Mouse (Mus musculus) layer of hippocampus, adult 18-20 months (tissue): ENCODE data around the gene Grik4. TPM values are rescaled to one million over a fixed set of nuclear protein-coding genes. Genes with fewer than 3 reads are reported as not detected.

Source experiments
- DNase-seq, 2 experiments: peaks; one replicate each; pipeline ENCODE4 v3.0.0; 2022; ENCODE audit warnings: low spot score in 2 of 2
- total RNA-seq, 2 experiments: library from RNA; stranded (reverse); gene quantifications; 2 replicates each; pipeline ENCODE4 v1.2.3; 2021

The Grik4 gene
- total RNA-seq, 2 experiments from 2014 or later = 50.7 to 54.9 TPM

DNA sequence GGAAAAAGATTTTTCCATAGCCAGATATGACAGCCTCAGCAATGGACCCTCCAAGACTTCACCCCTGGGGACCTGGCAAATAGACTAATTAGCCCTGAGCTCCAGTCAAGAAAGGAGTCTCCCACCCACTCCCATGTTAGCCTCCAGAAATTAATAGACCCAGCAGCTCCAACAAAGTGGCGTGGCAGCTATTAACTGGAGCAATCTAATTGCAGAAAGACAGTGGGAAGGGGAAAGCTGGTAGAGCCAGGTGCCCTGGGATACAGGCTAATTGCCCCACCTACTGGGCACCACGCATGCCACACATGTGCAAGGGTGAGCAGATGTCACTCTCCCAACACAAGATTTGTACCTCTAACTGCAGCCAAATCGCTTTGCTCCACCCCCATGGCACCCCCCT is 342.8 kb downstream of the Grik4 start:
- no peak for DNase-seq

- no peak for DNase-seq
Observed at GRCm38 (mm10) chr9:42597525-42597924, 346.8 kb downstream of the Grik4 start.

DNA sequence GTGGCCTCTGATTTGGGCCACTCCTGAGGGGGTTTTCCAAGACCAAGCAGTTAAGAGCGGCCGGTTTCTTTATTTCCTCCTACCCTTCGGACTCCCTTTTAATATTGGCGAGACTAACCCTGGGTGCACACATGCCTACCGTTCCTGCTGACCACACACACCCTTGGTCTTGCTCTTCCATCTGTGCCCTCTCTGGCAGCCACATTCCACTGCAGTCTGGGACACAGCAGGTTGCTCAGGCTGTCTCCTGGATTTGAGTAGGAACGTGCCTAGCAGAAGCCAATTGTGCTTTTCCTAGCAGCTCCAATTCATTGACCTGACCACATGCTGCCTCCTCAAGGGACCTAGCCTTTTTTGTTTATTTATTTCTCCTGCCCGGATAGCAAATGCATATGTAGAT is 365.8 kb downstream of the Grik4 start:
- DNase-seq = no peak

GRCm38 (mm10) chr9:42578106-42578505 is 366.2 kb downstream of the Grik4 start:
- no peak for DNase-seq

- peak in 1 of 2 experiments; percentile 25 for DNase-seq
Observed at GRCm38 (mm10) chr9:42573616-42574350, 370.5 kb downstream of the Grik4 start.

GRCm38 (mm10) chr9:42573180-42573579 is 371.1 kb downstream of the Grik4 start:
- DNase-seq = peak; percentile 32 to 80

DNA sequence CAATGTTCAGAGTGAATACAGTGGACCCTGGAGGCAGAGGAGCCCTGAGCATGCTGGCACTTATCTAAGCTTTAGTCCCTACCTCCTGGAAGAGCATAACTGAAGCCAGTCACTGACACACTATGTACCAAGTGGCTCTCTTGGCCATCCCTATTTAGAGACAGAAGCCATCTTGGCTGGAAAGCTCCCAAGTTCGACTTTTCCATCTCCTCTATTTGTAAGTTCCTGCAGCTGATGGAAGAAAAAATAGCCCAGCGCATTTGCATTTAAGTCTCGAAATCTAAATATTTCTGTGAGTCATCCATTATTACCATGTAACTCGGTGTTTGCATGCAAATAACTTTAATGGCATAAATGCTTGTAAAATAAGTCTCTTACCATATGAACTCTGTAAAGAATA is 378.4 kb downstream of the Grik4 start:
- DNase-seq = no peak

DNA sequence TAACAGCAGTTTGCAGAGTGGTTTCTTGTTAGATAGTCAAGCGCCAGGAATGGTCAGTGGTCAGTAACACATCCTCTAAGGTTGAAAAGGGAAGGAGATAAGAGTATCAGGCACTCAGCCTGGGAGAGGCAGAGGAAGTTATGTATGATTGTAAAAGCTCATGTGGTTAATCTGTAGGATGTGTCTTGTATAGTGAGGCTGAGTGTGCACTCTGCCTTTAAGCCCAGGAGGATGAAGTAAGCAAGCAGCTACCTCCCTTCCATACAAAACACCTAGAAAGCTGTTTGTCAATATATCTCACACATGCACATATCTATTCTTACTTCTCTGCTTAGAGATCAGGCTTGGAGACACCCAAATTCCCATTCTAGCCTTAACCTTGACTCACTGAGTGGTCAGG is 389.1 kb downstream of the Grik4 start:
- no peak for DNase-seq

- peak; percentile 77 to 80 for DNase-seq
Observed at GRCm38 (mm10) chr9:42550116-42550515, 394.2 kb downstream of the Grik4 start.

DNA sequence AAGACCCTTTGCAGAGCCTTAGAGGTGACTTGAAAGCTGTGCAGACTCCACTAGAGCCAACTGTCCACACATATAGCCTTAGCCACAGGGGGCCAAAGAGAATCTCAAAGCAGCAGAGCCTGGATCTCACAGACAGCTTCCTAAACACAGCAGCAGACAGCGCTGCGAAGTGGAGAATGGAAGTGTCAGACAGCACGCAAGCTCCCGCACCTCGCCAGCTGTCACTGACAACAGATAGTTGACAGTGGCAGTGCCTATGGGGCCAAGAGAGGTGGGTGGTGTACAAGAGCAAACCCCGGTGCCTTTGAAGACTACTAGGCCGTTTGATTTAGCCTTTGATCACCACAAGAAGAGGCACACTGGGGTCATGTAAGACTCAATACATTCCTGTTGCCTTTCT is 395.3 kb downstream of the Grik4 start:
- no peak for DNase-seq

DNA sequence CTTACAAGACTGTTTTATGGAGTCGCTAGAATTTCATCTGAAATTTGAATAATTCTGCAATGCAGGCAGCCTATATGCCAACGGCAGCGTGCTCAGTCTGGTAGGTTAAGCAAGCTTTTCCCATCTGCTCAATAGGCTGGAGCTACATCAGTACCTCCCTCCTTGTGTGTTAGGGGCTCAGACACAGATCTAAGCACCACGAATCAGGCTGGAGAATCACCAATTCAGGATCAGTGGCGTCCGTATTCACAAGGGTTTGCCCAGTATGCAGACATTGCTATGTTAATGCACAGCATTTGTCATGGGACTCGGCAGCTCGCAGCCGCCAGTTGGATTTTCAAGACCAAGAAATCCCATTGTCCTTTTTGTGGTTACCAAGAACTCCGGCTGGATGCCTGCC is 399.8 kb downstream of the Grik4 start:
- peak in 1 of 2 experiments; percentile 55 for DNase-seq

GRCm38 (mm10) chr9:42533491-42533890 is 410.8 kb downstream of the Grik4 start:
- DNase-seq = no peak

DNA sequence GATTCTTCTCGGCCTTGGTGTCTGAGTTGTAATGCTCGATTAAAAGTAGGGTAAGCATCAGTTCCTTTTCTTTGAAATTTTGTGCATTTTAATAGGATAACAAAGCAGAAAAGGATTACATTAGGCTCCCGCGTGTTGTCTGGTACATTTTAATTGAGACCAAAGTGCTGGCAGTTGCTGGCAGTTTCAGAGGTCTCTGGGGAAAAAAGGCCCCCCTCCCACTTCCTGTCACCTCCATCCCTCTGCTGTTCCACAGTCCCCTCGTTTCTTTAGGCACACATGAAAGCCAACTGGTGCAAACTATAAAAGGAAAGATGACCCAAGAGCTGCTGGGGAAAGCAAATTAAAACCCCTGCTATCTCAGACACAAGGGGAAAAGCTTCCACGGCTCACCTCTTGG is 411.3 kb downstream of the Grik4 start:
- DNase-seq = no peak

DNA sequence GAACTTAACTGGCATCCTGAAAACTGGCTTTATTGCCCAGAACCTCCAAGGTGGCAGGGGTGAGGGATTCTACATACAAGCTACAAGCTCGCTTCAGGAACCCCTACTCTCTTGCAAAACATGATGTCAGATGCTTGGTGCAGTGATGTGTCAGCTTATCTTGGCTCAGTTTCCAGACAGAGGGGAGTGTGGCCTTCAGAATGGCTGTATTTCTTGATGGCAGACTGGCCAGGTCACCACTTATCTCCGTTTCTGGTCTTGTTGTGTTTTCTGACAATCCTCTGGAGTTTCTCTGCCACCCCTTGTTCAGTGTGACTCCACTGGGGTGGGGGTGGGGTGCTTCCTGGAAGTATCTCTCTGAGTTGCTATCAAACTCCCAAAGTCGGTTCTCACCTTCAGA is 412.3 kb downstream of the Grik4 start:
- DNase-seq = no peak

DNA sequence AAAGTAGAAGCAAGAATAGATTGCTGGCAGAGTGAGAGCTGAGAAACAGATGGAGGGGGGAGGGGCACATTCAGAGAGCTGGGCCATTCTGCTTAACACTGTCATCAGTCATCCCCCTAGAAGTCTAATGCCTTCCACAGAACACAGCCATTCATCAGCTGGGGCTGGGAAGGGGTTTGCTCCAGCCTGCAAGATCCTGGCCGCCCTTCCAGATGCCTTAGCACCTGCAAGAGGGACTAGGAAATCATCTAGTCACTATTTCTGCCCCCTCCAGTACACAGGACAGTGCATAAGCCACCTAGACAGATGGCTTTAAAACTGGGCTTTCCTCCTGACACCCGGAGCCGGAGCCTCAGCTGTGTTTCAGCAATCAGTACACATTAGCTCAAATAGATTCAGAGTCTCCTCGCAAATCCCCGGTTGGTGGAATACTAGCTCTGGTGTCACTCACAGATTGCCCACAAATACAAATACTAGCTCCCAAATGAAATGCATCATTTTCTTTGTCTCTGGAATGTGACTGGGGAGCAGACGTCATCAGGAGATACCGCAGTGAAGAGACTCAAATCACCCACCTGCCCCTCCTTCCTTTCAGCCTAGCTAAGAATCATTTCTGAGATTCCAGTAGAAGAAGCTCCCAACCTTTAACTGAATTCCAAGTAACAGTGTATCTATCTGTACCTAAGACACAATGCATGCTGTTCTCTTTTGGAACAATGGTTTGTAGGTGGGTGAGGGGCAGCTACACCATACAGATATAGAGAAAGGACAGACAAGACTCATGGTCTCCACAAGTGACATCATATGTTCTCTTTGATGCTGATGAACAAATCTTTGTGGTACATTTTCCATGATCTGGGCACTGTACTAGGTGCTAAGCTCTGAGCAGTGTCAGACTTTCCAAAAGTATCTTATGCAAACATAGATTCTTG is 413.8 kb downstream of the Grik4 start:
- peak; percentile 62 to 84 for DNase-seq

DNA sequence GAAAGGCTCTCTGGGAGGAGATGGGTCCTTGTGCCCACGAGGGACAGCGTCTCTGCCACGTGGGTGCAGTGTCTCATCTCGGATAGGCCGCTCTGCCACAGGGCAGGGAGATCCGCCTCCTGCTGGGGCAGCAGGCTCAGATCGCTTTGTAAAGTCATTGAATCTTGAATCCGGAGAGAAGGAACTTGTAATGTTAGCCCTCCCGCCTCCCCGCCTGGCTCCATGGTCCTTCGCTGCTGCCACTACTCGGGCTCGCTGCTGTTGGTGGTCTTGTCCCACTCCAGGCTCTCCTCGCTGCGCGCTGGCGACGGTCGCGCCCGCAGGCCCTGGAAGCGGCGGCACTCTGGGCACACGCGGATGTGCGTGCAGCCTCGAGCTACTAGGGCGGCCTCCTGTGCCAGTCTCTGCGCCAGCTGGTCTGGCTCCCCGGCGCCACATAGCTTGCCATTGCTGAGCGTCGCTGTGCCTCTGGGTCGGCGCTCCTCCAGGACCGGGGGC is 423.7 kb downstream of the Grik4 start:
- peak; percentile 29 to 71 for DNase-seq

DNA sequence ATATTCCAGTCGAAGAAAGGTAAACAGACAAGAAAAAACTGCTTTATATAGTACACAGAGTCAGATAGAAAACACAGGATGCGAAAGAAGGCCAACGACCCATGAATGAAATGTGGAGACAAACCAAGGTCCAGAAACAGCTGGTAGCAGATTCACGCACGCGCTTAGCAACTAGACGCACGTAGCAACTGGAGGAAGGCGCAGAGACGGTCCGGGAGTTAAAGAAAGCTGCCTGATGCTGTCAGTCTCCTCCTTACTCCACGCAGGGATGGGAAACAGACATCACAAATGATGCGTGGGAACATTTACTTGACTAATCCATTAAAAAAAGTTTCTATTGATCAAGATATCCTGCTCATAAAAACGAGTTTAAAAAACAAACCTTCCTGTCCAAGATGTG is 426.1 kb downstream of the Grik4 start:
- DNase-seq = peak; percentile 25 to 47

- no peak for DNase-seq
Observed at GRCm38 (mm10) chr9:42513159-42513558, 431.1 kb downstream of the Grik4 start.

DNA sequence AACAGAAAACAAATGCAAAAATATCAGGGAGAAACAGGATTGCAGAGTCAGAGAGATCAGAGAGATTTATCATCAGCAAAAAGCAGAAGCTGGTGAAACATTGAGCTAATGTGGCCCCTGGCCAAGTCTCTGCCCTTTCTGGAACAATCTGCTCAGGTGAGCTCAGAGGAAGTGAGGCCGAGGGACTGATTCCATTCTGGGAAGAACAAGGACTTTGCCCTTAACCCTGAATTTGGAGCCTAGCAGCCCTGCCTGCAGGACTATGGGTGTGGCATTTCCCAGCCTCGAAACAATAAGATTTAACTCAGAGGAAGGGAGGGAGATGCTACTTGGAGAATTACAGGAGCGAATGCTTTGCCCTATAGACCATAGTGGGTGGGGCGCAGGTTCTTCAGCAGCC is 432.0 kb downstream of the Grik4 start:
- DNase-seq = no peak

DNA sequence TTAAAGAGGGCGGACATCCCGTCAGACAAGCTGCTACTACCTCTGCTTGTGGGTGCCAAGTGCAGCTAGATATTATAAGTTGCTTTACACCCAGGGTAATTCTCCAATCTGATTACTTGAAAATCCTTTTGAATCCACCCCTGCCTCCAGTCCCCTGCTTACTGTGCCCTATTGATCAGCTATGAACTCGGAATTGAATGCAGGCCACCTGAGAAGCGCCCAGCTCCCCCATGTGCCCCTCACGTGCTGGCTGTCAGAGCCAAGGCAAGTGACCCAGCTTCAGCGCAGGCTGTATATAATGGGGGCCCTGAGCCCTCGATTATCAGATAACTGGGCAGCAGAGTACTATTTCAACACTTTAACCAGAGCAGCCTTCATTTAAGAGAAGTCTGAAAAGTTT is 436.1 kb downstream of the Grik4 start:
- no peak for DNase-seq

DNA sequence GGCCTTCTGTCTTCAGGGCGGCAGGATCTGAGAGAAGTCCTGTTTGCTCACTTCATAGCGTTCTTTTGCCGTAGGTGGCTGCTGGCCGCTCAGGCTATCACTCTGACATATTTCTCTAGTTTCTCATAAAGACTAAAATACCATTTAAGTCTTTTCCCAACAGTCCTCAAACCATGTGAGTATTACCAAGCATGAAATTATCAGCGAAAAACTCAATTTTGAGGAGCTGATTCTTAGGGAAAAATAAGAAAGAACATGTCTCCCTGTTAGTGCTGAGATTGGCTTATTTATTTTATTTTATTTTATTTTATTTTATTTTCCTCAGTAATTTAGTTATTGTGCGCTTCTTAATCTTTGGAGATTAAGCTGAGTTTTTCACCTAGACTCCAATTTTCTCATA is 436.6 kb downstream of the Grik4 start, which contains the start of gene Tbcel:
TSS of gene Tbcel (minus strand) at position 101 of the 400 bp plus-strand sequence.
- DNase-seq = no peak

GRCm38 (mm10) chr9:42507022-42507421 is 437.3 kb downstream of the Grik4 start:
- no peak for DNase-seq
